Mouse (Mus musculus): ENCODE results near the gene Ube2o.

GRCm38 (mm10) chr11:116613234-116613633, 32.0 kb upstream of the Ube2o start:
- TF ChIP-seq POLR2A (IDR thresholded peaks at IDR 0.05; ENCODE audit: insufficient read depth, low read length): no peak
- TF ChIP-seq CTCF (IDR thresholded peaks at IDR 0.05; ENCODE audit: low read depth, low read length): no peak

Data from ES-Bruce4 (cell line).